Mouse (Mus musculus) adipose tissue, adult 10 weeks (tissue): Measurements from ENCODE around the gene Pygo2. TPM values are rescaled to one million over a fixed set of nuclear protein-coding genes. Genes with fewer than 3 reads are reported as not detected.

Experiments used
- polyA plus RNA-seq: library from polyadenylated mRNA; stranded (reverse); fragments of 350-450 nt; fragmentation: Illumina TruSeq; extraction: RNeasy Lipid Tissue Mini Kit (QIAGEN cat#74804); gene quantifications from one replicate; pipeline ENCODE4 v1.2.3, GENCODE M21; 2014; ENCODE audit warnings: low read depth, low replicate concordance

Pygo2 gene
- 30.1 TPM for polyA plus RNA-seq

GRCm38 (mm10) chr3:89430171-89431159, at the start of gene Pygo2:
Pygo2 (plus strand) TSS chr3:89430214.

DNA sequence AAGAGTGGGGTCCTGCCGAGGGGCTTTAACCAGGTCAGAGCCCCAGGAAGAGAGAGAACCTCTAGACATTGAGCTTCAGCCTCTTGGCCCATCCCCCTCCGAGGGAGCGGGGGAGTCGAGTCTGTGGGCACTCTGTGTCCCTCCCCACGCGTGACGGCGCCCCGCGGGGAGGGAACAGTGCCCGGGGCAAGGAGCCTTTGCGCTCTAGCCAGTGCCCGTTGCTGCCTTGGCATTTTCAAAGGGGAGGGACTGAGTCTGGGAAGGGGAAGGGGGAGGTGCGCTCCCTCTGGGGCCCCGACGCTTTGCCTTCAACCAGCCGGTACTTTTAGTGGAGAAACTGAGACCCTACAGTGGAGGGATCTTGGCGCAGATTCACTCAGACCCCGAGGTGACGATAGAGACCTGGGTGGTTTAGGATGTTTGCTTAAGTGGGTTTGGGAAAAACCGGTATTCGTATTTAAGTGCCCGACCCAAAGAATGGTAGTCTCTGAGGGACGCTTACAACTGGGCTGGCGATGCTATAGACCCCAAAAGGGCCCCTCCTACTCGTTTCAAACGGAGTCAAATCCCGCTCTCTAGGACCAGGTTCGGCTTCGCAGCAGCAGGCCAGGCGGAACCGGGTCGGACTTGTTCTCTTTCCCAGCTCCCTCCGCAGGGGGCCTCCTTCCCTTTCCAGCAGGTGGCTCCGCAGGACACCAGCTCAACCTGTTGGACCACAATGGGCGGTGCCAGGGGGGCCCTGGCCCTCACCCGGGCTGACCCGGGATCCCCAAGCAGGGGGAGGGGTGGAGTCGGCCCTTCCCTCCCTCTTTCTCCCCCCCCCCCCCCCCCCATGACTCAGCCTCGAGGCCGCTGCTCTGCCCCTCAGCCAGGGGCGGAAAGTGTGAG, 35.8 kb upstream of the Pygo2 start, which contains the start of gene Zbtb7b:
Gene Zbtb7b, minus strand, starts transcription at position 771 of the 888 bp plus-strand sequence.

DNA sequence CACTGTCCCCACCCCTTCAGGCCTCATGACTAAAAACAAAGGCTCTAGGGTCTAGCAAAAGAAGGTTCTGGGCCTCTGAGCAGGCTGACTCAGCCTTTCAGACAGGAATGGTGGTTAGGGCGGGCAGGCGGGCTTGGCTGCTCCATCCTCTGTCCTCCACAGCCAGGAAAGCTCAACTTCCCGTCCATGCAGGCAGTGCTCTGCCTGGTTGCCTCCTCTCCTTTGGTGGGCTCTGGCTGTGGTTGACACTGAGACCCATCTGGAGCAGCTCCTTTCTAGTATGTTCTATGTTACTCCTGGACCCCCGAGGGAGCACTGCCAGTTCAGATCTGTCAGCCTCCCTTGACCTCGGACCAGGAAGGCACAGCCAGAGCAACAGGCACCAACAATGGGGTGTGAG, 27.3 kb upstream of the Pygo2 start, which contains the start of gene Lenep:
Gene Lenep, minus strand, starts transcription at position 101 of the 400 bp plus-strand sequence.

DNA sequence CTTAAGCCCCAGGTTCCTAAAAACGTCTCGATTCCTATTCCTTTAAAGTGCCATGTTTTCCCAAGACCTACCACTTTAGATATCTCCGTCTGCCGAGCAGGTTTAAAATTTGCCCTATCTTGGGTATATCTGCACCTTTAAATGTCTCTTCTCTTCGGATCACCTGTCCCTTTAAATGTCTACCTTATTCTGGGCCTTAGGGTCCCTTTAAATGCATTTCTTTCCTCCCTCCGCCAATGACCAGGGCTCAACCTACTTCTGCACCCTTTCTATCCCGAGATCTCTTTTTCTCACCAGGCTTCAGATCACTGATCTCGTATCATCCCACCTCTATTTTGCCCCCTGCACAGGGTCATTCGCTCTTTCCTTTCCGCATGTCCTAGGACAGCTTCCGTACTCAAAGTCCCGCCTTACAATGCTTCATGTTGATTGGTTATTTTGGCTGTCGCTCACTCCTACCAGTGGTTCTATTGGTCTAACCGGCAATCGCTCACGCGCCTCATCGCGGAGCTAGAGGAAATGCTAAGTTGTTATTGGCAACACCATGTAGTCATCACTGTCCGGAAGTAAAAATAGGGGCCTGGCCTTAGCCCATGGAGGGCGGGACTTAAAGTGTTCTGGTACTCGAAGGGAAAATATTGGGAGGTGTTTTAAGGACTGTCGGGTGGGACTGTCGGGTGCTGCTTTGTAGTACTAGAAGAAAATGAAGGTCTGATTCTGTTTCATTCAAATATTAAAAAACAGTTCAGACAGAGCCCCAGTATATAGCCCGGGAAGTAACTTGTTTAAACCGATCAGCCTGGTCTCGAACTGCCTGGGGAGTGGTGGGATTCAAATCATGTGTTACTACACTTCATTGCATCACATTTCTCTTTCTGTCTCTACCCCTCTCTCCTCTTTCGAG, 18.3 kb upstream of the Pygo2 start, which contains the start of gene Flad1:
Gene Flad1, minus strand, starts transcription at position 381 of the 904 bp plus-strand sequence.

GRCm38 (mm10) chr3:89418170-89418860, 11.7 kb upstream of the Pygo2 start, which contains the start of the genes Cks1b and Shc1:
Cks1b (minus strand) TSS chr3:89418383.
Shc1 (plus strand) TSS chr3:89418443.

DNA sequence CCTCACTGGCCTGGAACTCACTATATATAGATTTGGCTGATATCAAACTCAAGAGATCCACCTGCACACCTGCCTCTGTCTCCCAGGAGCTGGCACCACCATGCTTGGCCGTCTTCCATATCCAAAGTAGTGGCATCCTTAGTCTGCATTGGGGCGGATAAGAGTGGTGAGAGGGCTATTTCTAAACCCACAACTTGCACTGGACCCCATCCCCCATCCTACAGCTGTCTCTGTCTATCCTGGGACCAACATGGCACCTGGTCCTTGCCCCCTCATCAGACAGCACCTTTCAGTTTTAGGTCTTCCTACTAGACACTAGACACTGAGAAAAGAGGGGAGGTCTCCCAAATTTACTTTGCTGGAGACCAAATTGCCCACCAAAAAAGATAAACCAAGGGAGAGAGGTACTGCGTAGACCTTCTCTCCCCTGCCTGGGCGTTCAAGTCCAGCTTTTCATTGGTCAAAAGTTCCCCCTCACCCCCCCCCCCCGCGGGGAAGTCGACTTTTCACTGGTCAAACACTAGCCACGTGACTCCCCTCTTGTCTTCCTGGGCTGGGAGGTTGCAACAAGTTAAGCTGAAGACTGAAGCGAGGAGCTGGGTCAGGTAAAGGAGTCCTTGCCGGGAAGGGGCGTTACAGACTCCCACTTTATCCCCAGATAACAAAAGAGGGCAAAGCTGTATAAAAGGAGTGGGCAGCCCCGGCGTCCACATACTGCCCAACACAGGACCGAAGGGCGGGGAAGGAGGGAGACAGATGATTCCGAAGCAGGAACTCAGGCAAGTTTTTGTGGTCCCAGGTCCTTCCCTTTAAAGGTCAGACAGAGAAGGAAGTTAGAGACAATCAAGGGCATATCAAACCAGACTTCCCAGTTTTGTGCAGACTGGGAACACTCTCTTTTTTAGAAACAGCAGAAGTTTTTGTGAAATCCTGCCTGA, 6.4 kb downstream of the Pygo2 start, which contains the start of gene Pbxip1:
Gene Pbxip1, plus strand, starts transcription at position 531 of the 938 bp plus-strand sequence.

GRCm38 (mm10) chr3:89454401-89455177, 24.6 kb downstream of the Pygo2 start, which contains the start of gene Pmvk:
Pmvk (plus strand) TSS chr3:89454541.

Other genes starting within 250 kb of the Pygo2 start
- 5.8 TPM for gene Fam189b, start 247.1 kb upstream of the Pygo2 start, polyA plus RNA-seq
- gene Gba, start 227.3 kb upstream of the Pygo2 start, polyA plus RNA-seq = 67.8 TPM
- 30.3 TPM for gene Thbs3, start 215.0 kb upstream of the Pygo2 start, polyA plus RNA-seq
- gene Mtx1, start 203.1 kb upstream of the Pygo2 start, polyA plus RNA-seq = 92.5 TPM
- 1.0 TPM for gene Muc1, start 201.2 kb upstream of the Pygo2 start, polyA plus RNA-seq
- gene Krtcap2, start 184.2 kb upstream of the Pygo2 start, polyA plus RNA-seq = 96.9 TPM
- 2.9 TPM for gene Trim46, start 183.9 kb upstream of the Pygo2 start, polyA plus RNA-seq
- gene Dpm3, start 170.9 kb upstream of the Pygo2 start, polyA plus RNA-seq = 152 TPM
- gene Slc50a1, start 159.6 kb upstream of the Pygo2 start, polyA plus RNA-seq = 135 TPM
- gene Efna1, start 149.1 kb upstream of the Pygo2 start, polyA plus RNA-seq = 26.1 TPM
- gene Efna3, start 107.2 kb upstream of the Pygo2 start, polyA plus RNA-seq = 1.3 TPM
- 3.4 TPM for gene Efna4, start 92.2 kb upstream of the Pygo2 start, polyA plus RNA-seq
- 145 TPM for gene Adam15, start 80.2 kb upstream of the Pygo2 start, polyA plus RNA-seq
- gene Dcst2, start 68.2 kb upstream of the Pygo2 start, polyA plus RNA-seq = 2.8 TPM
- gene Dcst1, start 65.0 kb upstream of the Pygo2 start, polyA plus RNA-seq = 5.4 TPM
- 52.0 TPM for gene Zbtb7b, start 35.4 kb upstream of the Pygo2 start, polyA plus RNA-seq
- 1.8 TPM for gene Lenep, start 27.4 kb upstream of the Pygo2 start, polyA plus RNA-seq
- 24.9 TPM for gene Flad1, start 18.3 kb upstream of the Pygo2 start, polyA plus RNA-seq
- 34.3 TPM for gene Cks1b, start 11.8 kb upstream of the Pygo2 start, polyA plus RNA-seq
- gene Shc1, start 11.8 kb upstream of the Pygo2 start, polyA plus RNA-seq = 76.1 TPM
- gene Pbxip1, start 6.5 kb downstream of the Pygo2 start, polyA plus RNA-seq = 70.3 TPM
- gene Pmvk, start 24.3 kb downstream of the Pygo2 start, polyA plus RNA-seq = 74.9 TPM
- 1.4 TPM for gene Kcnn3, start 90.0 kb downstream of the Pygo2 start, polyA plus RNA-seq